Mouse (Mus musculus) hindbrain, embryonic 11.5 days (tissue): ENCODE data around the gene Prkacb. TPM values are rescaled to one million over a fixed set of nuclear protein-coding genes. Genes with fewer than 3 reads are reported as not detected.

Experiments
- ATAC-seq: fragments of 200-750 bp; cut with Nextera tagmentation; 2 replicates; pipeline ENCODE4 v1.8.0; 2017; ENCODE audit warnings: mild to moderate bottlenecking, moderate TSS enrichment, moderate library complexity; ENCODE audit not compliant: low FRiP score
- DNase-seq: peaks from one replicate; pipeline ENCODE4 v3.0.0-alpha.2; 2015; ENCODE audit warnings: low spot score
- H3K27ac ChIP-seq: fragments of 300-500 bp; sonication (generic); 2 replicates; pipeline ENCODE4 v1.5.1; 2014; ENCODE audit warnings: mild to moderate bottlenecking, low read depth, low read length
- H3K27me3 ChIP-seq: fragments of 300-500 bp; sonication (generic); 2 replicates; pipeline ENCODE4 v1.6.1; 2014; ENCODE audit warnings: mild to moderate bottlenecking, low read length, moderate library complexity, mixed read lengths; ENCODE audit not compliant: control insufficient read depth, insufficient read depth
- H3K36me3 ChIP-seq: fragments of 300-500 bp; sonication (generic); 2 replicates; pipeline ENCODE4 v1.6.1; 2014; ENCODE audit warnings: mild to moderate bottlenecking, low read length, moderate library complexity, mixed read lengths; ENCODE audit not compliant: control insufficient read depth, insufficient read depth
- H3K4me1 ChIP-seq: fragments of 300-500 bp; sonication (generic); replicated peaks from 2 replicates; pipeline ENCODE4 v1.6.1; 2014; ENCODE audit warnings: low read length, mixed read lengths; ENCODE audit not compliant: control insufficient read depth, insufficient read depth
- H3K4me2 ChIP-seq: fragments of 300-500 bp; sonication (generic); replicated peaks from 2 replicates; pipeline ENCODE4 v1.6.1; 2014; ENCODE audit warnings: mild to moderate bottlenecking, low read depth, low read length
- H3K4me3 ChIP-seq: fragments of 300-500 bp; sonication (generic); 2 replicates; pipeline ENCODE4 v1.5.1; 2014; ENCODE audit warnings: low read depth, low read length
- H3K9ac ChIP-seq: fragments of 300-500 bp; sonication (generic); 2 replicates; pipeline ENCODE4 v1.6.1; 2014; ENCODE audit warnings: low read depth, low read length
- H3K9me3 ChIP-seq: fragments of 300-500 bp; sonication (generic); 2 replicates; pipeline ENCODE4 v1.6.1; 2016; ENCODE audit warnings: low read length; ENCODE audit not compliant: control insufficient read depth
- WGBS: fragments of 180-500 bp; shearing (Covaris S2); extraction: QIAGEN DNeasy Blood & Tissue Kit; methylation state at CpG from one replicate; pipeline ENCODE4 v1.1.7; 2014; 5-methylcytosine and 5-hydroxymethylcytosine counted together
- polyA plus RNA-seq: library from polyadenylated mRNA; unstranded; fragments of >200 nt; fragmentation: Nextera tagmentation; extraction: Ambion mirVana; gene quantifications from 2 replicates; pipeline ENCODE4 v1.2.1, GENCODE M21; 2014

Gene Prkacb
- polyA plus RNA-seq, 1 experiment from 2014 or later: 64.8 TPM

GRCm38 (mm10) chr3:146700051-146700450 lies 112.7 kb downstream of the Prkacb start:
- Histone ChIP-seq H3K27ac (no peak overlapping the region), H3K4me1 (no peaks in the 10 kb centered on the region), H3K4me3 (no peak overlapping the region), H3K36me3 (no peaks in the 10 kb centered on the region), H3K9ac (no peak overlapping the region), H3K9me3 (no peaks in the 10 kb centered on the region), H3K27me3 (no peaks in the 10 kb centered on the region), H3K4me2 (no peak overlapping the region)
- 83% methylated on average over 11 of the region's 11 CpGs for whole genome bisulfite sequencing
- ATAC-seq (no peak), DNase-seq (no peak)

GRCm38 (mm10) chr3:146698982-146699381 lies 113.8 kb downstream of the Prkacb start:
- WGBS: 53% methylated on average over 11 of the region's 11 CpGs
- Histone ChIP-seq H3K4me1 (no peaks in the 10 kb centered on the region), H3K36me3 (no peaks in the 10 kb centered on the region), H3K9me3 (no peaks in the 10 kb centered on the region), H3K9ac (no peak overlapping the region), H3K27ac (no peak overlapping the region), H3K4me2 (no peak overlapping the region), H3K4me3 (no peak overlapping the region), H3K27me3 (no peaks in the 10 kb centered on the region)
- DNase-seq (peak; percentile 19), ATAC-seq (no peak)

DNA sequence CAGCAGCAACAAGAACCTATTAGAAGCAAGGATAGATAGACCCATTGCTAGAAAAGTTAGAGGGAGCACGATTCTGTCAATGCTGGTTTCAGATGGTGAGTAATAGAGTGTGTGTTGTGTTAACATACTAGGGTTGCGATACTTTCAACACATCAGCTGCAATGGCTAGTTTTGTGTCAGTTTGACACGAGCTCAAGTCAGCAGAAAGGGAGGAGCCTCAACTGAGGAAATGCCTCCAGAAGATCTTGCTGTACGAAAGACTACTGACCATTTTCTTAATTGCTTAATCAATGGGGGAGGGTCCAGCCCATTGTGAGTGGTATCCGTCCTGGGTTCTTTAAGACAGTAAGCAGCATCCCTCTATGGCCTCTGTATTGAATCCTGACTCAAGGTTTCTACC lies 120.2 kb downstream of the Prkacb start:
- H3K27ac ChIP-seq: no peak overlapping the region
- ATAC-seq (no peak), DNase-seq (no peak)
- H3K4me2 ChIP-seq: no peak overlapping the region
- no peak overlapping the region for H3K4me3 ChIP-seq
- 85% methylated on average over 5 of the region's 5 CpGs for WGBS
- H3K9ac ChIP-seq: no peak overlapping the region
- H3K36me3 ChIP-seq: no peaks in the 10 kb centered on the region
- no peaks in the 10 kb centered on the region for H3K4me1 ChIP-seq
- no peaks in the 10 kb centered on the region for H3K27me3 ChIP-seq
- H3K9me3 ChIP-seq: no peaks in the 10 kb centered on the region

DNA sequence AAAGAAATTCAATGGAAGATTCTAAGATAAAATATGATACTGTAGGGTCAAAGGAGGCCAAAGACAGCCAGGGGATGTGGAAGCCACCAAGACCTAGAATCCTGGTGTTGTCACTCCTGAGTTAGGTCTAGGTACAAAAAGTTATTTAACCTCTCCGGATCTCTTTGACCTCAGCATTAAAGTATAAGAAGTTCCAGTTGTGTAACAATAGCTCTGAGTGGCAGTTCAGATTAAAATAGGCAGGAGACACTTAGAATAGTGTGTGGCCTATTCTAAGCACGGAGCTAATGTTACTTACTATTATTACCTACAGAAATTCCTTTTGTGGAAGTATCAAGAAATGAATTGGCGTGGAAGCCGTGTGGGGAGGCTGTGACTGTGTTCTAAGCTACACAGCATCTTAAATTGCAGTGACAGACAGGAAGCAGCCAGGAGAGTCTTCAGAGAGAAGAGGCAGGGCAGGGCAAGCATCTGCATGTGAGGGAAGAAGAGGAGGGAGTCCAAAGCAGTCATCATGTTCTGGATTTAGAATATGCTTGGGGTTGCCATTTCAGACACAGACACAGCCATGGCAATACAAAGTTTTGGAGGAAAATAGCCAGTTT lies 125.6 kb downstream of the Prkacb start:
- peaks cover 3% of the 10 kb centered on the region; the same call in 1 of the 2 replicates for H3K4me1 ChIP-seq
- DNase-seq (no peak), ATAC-seq (no peak)
- H3K36me3 ChIP-seq: no peaks in the 10 kb centered on the region
- no peak overlapping the region for H3K9ac ChIP-seq
- no peak overlapping the region for H3K27ac ChIP-seq
- WGBS: 84% methylated on average over 4 of the region's 4 CpGs
- no peak overlapping the region for H3K4me2 ChIP-seq
- H3K27me3 ChIP-seq: no peaks in the 10 kb centered on the region; the same call in 1 of the 2 replicates
- H3K9me3 ChIP-seq: no peaks in the 10 kb centered on the region
- no peak overlapping the region for H3K4me3 ChIP-seq

- Histone ChIP-seq H3K9ac (no peak overlapping the region), H3K9me3 (no peaks in the 10 kb centered on the region)
- ATAC-seq: no peak
Measured at GRCm38 (mm10) chr3:146686428-146686827, 126.4 kb downstream of the Prkacb start.

GRCm38 (mm10) chr3:146684811-146685675 lies 127.7 kb downstream of the Prkacb start, which contains the start of gene Samd13:
TSS of gene Samd13 (minus strand) at chr3:146685592.
- H3K27ac ChIP-seq: no peak within 1 kb of the TSS
- no peaks in the 10 kb centered on the region; the same call in 1 of the 2 replicates for H3K27me3 ChIP-seq
- DNase-seq (peak; percentile 88), ATAC-seq (peak; percentile 96)
- H3K9me3 ChIP-seq: no peaks in the 10 kb centered on the region
- no peaks in the 10 kb centered on the region for H3K36me3 ChIP-seq
- peak within 1 kb of the TSS; percentile 62 for H3K9ac ChIP-seq
- H3K4me2 ChIP-seq: peak within 1 kb of the TSS; percentile 84
- H3K4me1 ChIP-seq: peaks cover 3% of the 10 kb centered on the region; the same call in 1 of the 2 replicates
- peak within 1 kb of the TSS; percentile 52 for H3K4me3 ChIP-seq
- 3% methylated on average over 50 of the region's 50 CpGs for WGBS

More at GRCm38 (mm10) chr3:146686428-146686827, 126.4 kb downstream of the Prkacb start:
- no peak overlapping the region for H3K27ac ChIP-seq
- peaks cover 3% of the 10 kb centered on the region; the same call in 1 of the 2 replicates for H3K4me1 ChIP-seq
- no peak overlapping the region for H3K4me2 ChIP-seq
- WGBS: 96% methylated on average over 8 of the region's 8 CpGs
- DNase-seq: no peak
- H3K27me3 ChIP-seq: no peaks in the 10 kb centered on the region; the same call in 1 of the 2 replicates
- H3K36me3 ChIP-seq: no peaks in the 10 kb centered on the region
- no peak overlapping the region for H3K4me3 ChIP-seq

DNA sequence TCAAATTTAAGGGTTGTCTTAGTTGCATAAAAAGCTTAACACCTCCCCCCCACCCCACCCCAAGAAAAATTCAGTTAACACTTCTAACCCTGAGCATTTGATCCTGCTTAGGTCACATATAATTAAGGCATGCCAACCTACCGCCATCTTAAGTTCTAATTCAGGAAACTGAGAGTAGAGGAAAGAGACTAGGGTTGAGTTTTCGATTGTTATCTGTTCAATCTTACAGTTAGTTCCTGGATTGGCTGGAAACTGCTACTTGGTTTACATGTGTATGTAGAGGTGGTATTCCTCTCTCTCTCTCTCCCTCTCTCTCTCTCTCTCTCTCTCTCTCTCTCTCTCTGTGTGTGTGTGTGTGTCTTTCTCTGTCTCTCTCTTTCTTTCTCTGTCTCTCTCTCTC lies 129.7 kb downstream of the Prkacb start:
- 82% methylated on average over 2 of the region's 2 CpGs for WGBS
- ATAC-seq (no peak), DNase-seq (no peak)
- peaks cover 3% of the 10 kb centered on the region; the same call in 1 of the 2 replicates for H3K4me1 ChIP-seq
- no peak overlapping the region for H3K9ac ChIP-seq
- no peak overlapping the region for H3K27ac ChIP-seq
- H3K9me3 ChIP-seq: no peaks in the 10 kb centered on the region
- no peak overlapping the region for H3K4me2 ChIP-seq
- H3K4me3 ChIP-seq: no peak overlapping the region
- no peaks in the 10 kb centered on the region; the same call in 1 of the 2 replicates for H3K27me3 ChIP-seq
- H3K36me3 ChIP-seq: no peaks in the 10 kb centered on the region

DNA sequence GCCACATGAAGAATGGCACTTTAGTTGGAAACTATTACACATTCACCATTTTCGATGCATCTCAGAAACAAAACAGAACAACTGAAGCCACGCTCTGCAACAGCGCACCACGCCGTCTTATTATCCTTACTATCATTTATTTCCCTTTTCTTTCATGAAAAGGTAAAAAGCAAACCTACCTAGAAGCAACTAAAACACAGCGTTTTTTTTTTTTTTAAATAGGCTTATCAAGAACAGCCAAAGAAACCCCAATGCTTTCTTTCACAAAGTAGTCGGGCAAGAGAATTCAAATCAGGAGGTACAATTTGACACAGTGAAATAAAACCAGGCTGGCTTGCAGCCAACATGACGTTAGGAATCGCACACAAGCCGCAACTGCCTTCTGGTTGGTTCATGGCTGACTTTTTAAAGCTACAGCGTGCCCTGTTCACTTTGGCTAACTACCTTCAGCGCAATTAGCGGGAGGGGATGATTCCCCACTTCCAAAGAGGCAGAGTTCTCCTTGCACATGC lies 130.6 kb downstream of the Prkacb start:
- Histone ChIP-seq H3K9ac (no peak overlapping the region), H3K4me1 (peaks cover 3% of the 10 kb centered on the region; the same call in 1 of the 2 replicates), H3K4me3 (no peak overlapping the region), H3K27me3 (no peaks in the 10 kb centered on the region; the same call in 1 of the 2 replicates), H3K4me2 (no peak overlapping the region), H3K9me3 (no peaks in the 10 kb centered on the region), H3K27ac (no peak overlapping the region), H3K36me3 (no peaks in the 10 kb centered on the region)
- DNase-seq: peak; percentile 20
- ATAC-seq: no peak
- WGBS: 66% methylated on average over 13 of the region's 13 CpGs
